Mouse (Mus musculus) C2C12 (cell line): ENCODE results near the gene Mb.

ENCODE experiments used
- CEBPB ChIP-seq: IDR thresholded peaks from one replicate; pipeline ENCODE4 v1.6.1; 2011; ENCODE audit warnings: low read depth, mild to moderate bottlenecking, control low read depth, moderate library complexity
- CTCF ChIP-seq: IDR thresholded peaks from one replicate; pipeline ENCODE4 v1.5.1; 2011; ENCODE audit not compliant: control insufficient read depth, insufficient read depth, insufficient read length
- FOSL1 ChIP-seq: IDR thresholded peaks from one replicate; pipeline ENCODE4 v1.8.0; 2011; ENCODE audit warnings: mild to moderate bottlenecking, low read length; ENCODE audit not compliant: poor library complexity, insufficient read depth, severe bottlenecking
- MAX ChIP-seq: IDR thresholded peaks from one replicate; pipeline ENCODE4 v1.6.1; 2011; ENCODE audit warnings: mild to moderate bottlenecking, control low read depth
- USF1 ChIP-seq: IDR thresholded peaks from one replicate; pipeline ENCODE4 v1.6.1; 2011; ENCODE audit warnings: low read depth, mild to moderate bottlenecking, control low read depth, moderate library complexity

GRCm38 (mm10) chr15:76979799-76980198 is 70.7 kb downstream of the Mb start:
- TF ChIP-seq CTCF, result no peak
- TF ChIP-seq CEBPB, result no peak
- no peak for TF ChIP-seq MAX
- no peak for TF ChIP-seq FOSL1
- no peak for TF ChIP-seq USF1
